In the genomic region with DNA sequence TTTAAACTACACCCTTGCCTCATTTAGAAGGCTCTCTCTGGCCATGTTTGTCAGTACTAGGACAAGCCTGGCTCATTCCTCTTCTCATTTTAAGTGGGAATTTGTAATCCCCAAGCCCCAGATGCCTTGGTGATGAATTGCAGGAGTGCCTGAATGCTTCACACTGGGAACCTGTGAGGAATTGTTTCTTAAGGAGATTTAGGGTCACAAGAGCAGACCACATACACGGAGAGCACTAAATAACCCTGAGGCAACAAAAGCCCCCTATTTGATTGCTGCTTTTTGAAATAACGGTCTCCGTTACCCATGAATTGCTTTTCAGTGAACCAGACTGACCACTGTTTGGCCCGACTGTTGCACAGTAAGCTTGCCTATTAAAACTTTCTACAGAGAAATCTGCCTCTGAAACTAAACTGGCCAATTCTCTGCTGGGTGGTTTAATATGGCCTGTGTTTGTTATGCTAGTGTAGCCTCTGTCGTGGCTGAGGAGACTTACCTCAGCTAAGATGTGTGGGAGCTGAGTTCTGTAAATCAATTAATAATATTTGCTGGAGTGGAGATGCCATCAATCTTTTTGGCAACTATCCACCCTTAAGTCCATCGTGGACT, we compare ENCODE assay signal across 15 mouse cellular contexts.
DNase-seq lines count a peak whose midpoint lies in the region; ATAC-seq and TF ChIP-seq lines count a peak whose summit lies in the region.
"Had no signal": no experiment of that assay in that cellular context is flagged by ENCODE, and none has a peak within 500 bp of the region (broad histone marks: within the 10 kb centered on the region; RNA-seq: fewer than 3 reads in every experiment).

No protein-coding gene starts in this region.

- no peaks in the 10 kb centered on the region for H3K36me3 ChIP-seq in midbrain, embryonic 12.5 days
- H3K36me3 ChIP-seq in midbrain, embryonic 15.5 days (replicated peaks) = no peaks in the 10 kb centered on the region
- H3K36me3 ChIP-seq in forebrain, embryonic 11.5 days (ENCODE audit: control insufficient read depth, insufficient read depth, low read length) = no peaks in the 10 kb centered on the region
- H3K36me3 ChIP-seq in limb, embryonic 12.5 days = no peaks in the 10 kb centered on the region
- H3K36me3 ChIP-seq: embryonic facial prominence, embryonic 13.5 days; liver, embryonic 13.5 days had no signal

- no peak for DNase-seq in forebrain, embryonic 11.5 days (ENCODE audit: low spot score)
- no peak for DNase-seq in urinary bladder, postnatal 25 days (ENCODE audit: low spot score)
- DNase-seq in lung, adult 2 months = no peak
- DNase-seq: adrenal gland, postnatal 36 days; cerebellum, adult 18-20 months; heart, postnatal 4 days; kidney, postnatal 4 days; liver, embryonic 13.5 days; thymus, postnatal 14 days had no signal

- H3K4me3 ChIP-seq in midbrain, embryonic 12.5 days = no peak overlapping the region
- no peak overlapping the region for H3K4me3 ChIP-seq in midbrain, embryonic 15.5 days
- no peak overlapping the region for H3K4me3 ChIP-seq in forebrain, embryonic 11.5 days (ENCODE audit: low read depth, low read length)
- no peak overlapping the region for H3K4me3 ChIP-seq in limb, embryonic 12.5 days (replicated peaks)
- H3K4me3 ChIP-seq in lung, adult 2 months (replicated peaks; ENCODE audit: extremely low read depth, low read depth, low read length) = no peak overlapping the region
- H3K4me3 ChIP-seq: embryonic facial prominence, embryonic 13.5 days; liver, embryonic 13.5 days had no signal

- no peak overlapping the region for H3K9ac ChIP-seq in midbrain, embryonic 12.5 days (replicated peaks)
- H3K9ac ChIP-seq in midbrain, embryonic 15.5 days = no peak overlapping the region
- no peak overlapping the region for H3K9ac ChIP-seq in forebrain, embryonic 11.5 days (ENCODE audit: low read length)
- no peak overlapping the region for H3K9ac ChIP-seq in limb, embryonic 12.5 days (replicated peaks)
- H3K9ac ChIP-seq: embryonic facial prominence, embryonic 13.5 days; liver, embryonic 13.5 days had no signal

- TF ChIP-seq POLR2A in lung, adult 2 months (IDR thresholded peaks at IDR 0.05; ENCODE audit: borderline replicate concordance, extremely low read depth, low read depth, low read length) = no peak

- TF ChIP-seq CTCF in lung, adult 2 months (IDR thresholded peaks at IDR 0.05; ENCODE audit: insufficient read depth, low read length) = no peak

- peak; percentile 35; the same call in 1 of the 2 replicates for ATAC-seq in midbrain, embryonic 12.5 days (ENCODE audit: low FRiP score, low read depth)
- no peak for ATAC-seq in midbrain, embryonic 15.5 days (replicated peaks)
- ATAC-seq in forebrain, embryonic 11.5 days (replicated peaks; ENCODE audit: low FRiP score) = peak; percentile 85
- no peak for ATAC-seq in limb, embryonic 12.5 days (ENCODE audit: insufficient number of reproducible peaks, insufficient read depth, low FRiP score, low TSS enrichment, low read depth)
- no peak for ATAC-seq in inflammation-experienced regulatory T-cells, adult 6 months

- no peak overlapping the region for H3K27ac ChIP-seq in midbrain, embryonic 12.5 days (replicated peaks)
- no peak overlapping the region for H3K27ac ChIP-seq in midbrain, embryonic 15.5 days
- no peak overlapping the region for H3K27ac ChIP-seq in forebrain, embryonic 11.5 days (ENCODE audit: low read depth, low read length)
- H3K27ac ChIP-seq in limb, embryonic 12.5 days = 0 out of 2 replicates have a peak overlapping the region, but pooled peaks have one; percentile 17
- H3K27ac ChIP-seq: embryonic facial prominence, embryonic 13.5 days; liver, embryonic 13.5 days had no signal

- no peak overlapping the region for H3K4me2 ChIP-seq in midbrain, embryonic 12.5 days (replicated peaks)
- no peak overlapping the region for H3K4me2 ChIP-seq in midbrain, embryonic 15.5 days
- no peak overlapping the region for H3K4me2 ChIP-seq in forebrain, embryonic 11.5 days (ENCODE audit: low read depth, low read length, severe bottlenecking)
- no peak overlapping the region for H3K4me2 ChIP-seq in limb, embryonic 12.5 days
- H3K4me2 ChIP-seq: embryonic facial prominence, embryonic 13.5 days; liver, embryonic 13.5 days had no signal

- 15% methylated on average over 6 of the region's 6 CpGs for WGBS in midbrain, embryonic 12.5 days
- 18% methylated on average over 6 of the region's 6 CpGs for whole genome bisulfite sequencing in midbrain, embryonic 15.5 days
- WGBS in forebrain, embryonic 11.5 days = 8% methylated on average over 6 of the region's 6 CpGs
- WGBS in limb, embryonic 12.5 days = 13% methylated on average over 6 of the region's 6 CpGs
- 69% methylated on average over 6 of the region's 6 CpGs for WGBS in lung, adult 2 months

- peaks cover 8% of the 10 kb centered on the region for H3K4me1 ChIP-seq in midbrain, embryonic 12.5 days
- H3K4me1 ChIP-seq in midbrain, embryonic 15.5 days = peaks cover 6% of the 10 kb centered on the region
- H3K4me1 ChIP-seq in forebrain, embryonic 11.5 days (replicated peaks; ENCODE audit: control insufficient read depth, insufficient read depth, low read length) = no peaks in the 10 kb centered on the region
- H3K4me1 ChIP-seq in limb, embryonic 12.5 days (replicated peaks) = peaks cover 9% of the 10 kb centered on the region; the same call in 1 of the 2 replicates
- H3K4me1 ChIP-seq in lung, adult 2 months (ENCODE audit: control insufficient read depth, insufficient read depth, low read length) = no peaks in the 10 kb centered on the region
- H3K4me1 ChIP-seq: embryonic facial prominence, embryonic 13.5 days; liver, embryonic 13.5 days had no signal

- H3K9me3 ChIP-seq in midbrain, embryonic 12.5 days = no peaks in the 10 kb centered on the region
- no peaks in the 10 kb centered on the region for H3K9me3 ChIP-seq in midbrain, embryonic 15.5 days
- no peaks in the 10 kb centered on the region for H3K9me3 ChIP-seq in forebrain, embryonic 11.5 days (ENCODE audit: control insufficient read depth, low read length)
- no peaks in the 10 kb centered on the region for H3K9me3 ChIP-seq in limb, embryonic 12.5 days
- H3K9me3 ChIP-seq: embryonic facial prominence, embryonic 13.5 days; liver, embryonic 13.5 days had no signal

- H3K27me3 ChIP-seq in midbrain, embryonic 12.5 days = no peaks in the 10 kb centered on the region
- H3K27me3 ChIP-seq in midbrain, embryonic 15.5 days (replicated peaks) = no peaks in the 10 kb centered on the region
- H3K27me3 ChIP-seq in forebrain, embryonic 11.5 days (ENCODE audit: control insufficient read depth, insufficient read depth, low read length) = no peaks in the 10 kb centered on the region
- H3K27me3 ChIP-seq in limb, embryonic 12.5 days = no peaks in the 10 kb centered on the region
- H3K27me3 ChIP-seq: CH12.LX; embryonic facial prominence, embryonic 13.5 days; liver, embryonic 13.5 days had no signal

Comparison
In these comparisons a context has a peak if more than half of its experiments do, and no peak if none do; other contexts are left out.
1. ATAC-seq: peak in midbrain, embryonic 12.5 days (single experiment) and forebrain, embryonic 11.5 days (single experiment); none in midbrain, embryonic 15.5 days (single experiment), limb, embryonic 12.5 days (single experiment) and inflammation-experienced regulatory T-cells, adult 6 months (single experiment).